Mouse (Mus musculus): ENCODE results near the gene Tmem51. TPM values are rescaled to one million over a fixed set of nuclear protein-coding genes. Genes with fewer than 3 reads are reported as not detected.
"Not testable (repeated sequence)": the region's sequence is repeated elsewhere in the genome, so short reads cannot be mapped to it uniquely, and the experiment has no call there.

Tmem51 gene
- total RNA-seq, 1 experiment from 2014 or later = 2.3 TPM

DNA sequence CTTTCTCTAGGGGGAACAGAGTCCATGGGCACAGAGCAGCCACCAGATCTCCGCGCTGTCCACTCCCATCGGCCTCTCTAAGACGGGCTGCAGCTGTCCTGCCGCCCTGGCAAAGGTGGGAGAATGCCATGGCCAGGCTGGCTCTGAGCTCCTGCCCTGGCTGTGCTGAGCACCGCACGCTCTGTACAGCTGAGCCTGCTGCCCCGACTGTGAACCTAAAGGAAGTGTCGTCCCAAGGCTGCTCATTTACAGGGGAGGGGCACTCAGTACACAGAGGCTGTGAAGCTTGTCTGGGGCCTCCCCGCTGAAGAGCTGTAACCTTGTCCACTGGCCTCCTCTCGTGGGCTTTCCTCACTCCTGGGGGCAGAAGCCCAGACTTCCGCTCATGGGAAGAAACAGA, 39.7 kb downstream of the Tmem51 start:
- ATAC-seq (ENCODE audit: extremely low read depth, insufficient number of reproducible peaks, low FRiP score, poor library complexity, severe bottlenecking) = no peak

DNA sequence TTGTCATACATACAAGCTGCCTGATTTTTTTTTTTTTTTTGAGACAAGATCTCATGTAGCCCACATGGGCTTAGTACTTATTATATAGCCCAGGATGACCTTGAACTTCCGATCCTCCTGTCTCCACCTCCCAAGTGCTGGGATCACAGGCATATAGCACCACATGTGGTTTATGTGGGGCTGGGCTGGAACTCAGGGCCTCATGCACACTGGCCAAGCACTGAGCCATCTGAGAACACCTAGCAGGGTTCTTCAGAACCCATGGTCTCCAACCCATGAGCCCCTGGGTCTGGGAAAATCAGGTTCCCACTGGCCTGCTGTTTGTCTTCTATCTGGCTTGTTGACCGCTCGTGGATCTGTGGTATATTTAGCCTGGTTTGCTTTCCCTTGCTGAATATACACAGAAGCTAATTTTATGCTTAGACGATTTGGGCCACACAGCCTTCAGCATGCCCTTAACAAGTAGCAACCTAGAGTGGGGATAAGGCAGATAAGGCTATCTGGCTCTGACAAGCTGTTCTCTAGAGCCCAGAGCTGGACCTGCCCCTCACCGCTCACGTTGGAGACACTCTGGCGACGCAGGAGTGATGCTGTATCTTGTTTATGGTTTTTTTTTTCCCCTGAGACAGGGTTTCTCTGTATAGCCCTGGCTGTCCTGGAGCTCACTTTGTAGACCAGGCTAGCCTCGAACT, 44.3 kb downstream of the Tmem51 start:
- ATAC-seq (ENCODE audit: extremely low read depth, insufficient number of reproducible peaks, low FRiP score, poor library complexity, severe bottlenecking) = no peak

DNA sequence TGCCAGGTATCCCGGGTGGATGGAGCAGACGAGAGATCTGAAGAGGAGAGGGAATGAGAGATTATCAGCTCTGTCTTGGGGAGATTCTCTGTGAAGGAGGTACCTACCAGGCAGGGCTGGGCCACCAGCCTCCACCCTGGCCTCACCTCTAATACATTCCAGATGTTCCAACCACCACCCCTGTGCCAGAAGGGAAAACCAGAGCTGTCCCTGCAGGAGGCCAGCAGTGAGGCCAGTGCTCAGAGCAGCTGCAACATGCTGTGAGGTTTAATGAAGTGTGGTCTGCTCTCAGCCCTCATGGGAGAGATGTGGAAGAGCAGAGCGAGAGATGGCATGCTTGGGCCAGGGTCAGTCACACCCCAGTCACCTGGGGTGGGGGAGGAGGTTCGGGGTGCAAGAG, 46.2 kb downstream of the Tmem51 start:
- no peak for ATAC-seq (ENCODE audit: extremely low read depth, insufficient number of reproducible peaks, low FRiP score, poor library complexity, severe bottlenecking)

DNA sequence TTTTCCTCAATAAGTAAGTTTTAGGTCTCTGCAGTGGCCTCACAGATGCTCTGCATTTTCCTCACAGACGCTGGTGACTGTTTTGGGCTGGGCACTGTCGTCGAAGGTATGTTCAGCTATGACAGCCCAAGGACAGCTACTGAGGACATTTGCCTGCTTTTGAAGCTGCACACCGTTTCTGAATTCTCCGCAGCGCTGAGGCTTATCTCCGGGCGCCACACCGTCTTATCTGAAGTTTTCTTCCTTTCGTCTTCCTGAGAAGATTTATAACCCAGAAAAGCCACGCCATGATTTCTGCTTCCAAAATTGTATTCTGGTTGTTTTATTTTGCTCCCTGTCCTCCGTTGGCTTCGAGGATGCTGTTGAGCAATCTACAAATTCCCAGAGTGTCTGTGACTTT, 55.6 kb downstream of the Tmem51 start:
- no peak for ATAC-seq (ENCODE audit: extremely low read depth, insufficient number of reproducible peaks, low FRiP score, poor library complexity, severe bottlenecking)

DNA sequence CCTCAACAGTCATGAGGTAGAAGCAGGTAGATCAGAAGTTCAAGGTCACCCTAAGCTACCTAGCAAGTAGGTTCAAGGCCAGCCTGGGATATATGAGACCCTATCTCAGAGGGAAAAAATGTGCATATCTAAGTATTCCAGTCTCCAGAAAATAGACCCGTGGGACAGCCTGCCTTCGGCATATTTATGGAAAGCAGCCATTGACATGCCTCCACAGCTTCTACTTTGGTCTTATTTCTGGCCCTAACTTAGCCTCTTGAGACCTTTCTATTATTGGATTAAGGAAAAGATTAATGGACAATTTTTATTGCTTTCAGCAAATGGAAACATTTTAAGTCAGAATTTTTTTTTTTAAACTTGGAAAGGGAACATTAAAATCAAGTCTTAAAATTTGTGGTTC, 57.1 kb downstream of the Tmem51 start:
- no peak for ATAC-seq (ENCODE audit: extremely low read depth, insufficient number of reproducible peaks, low FRiP score, poor library complexity, severe bottlenecking)

DNA sequence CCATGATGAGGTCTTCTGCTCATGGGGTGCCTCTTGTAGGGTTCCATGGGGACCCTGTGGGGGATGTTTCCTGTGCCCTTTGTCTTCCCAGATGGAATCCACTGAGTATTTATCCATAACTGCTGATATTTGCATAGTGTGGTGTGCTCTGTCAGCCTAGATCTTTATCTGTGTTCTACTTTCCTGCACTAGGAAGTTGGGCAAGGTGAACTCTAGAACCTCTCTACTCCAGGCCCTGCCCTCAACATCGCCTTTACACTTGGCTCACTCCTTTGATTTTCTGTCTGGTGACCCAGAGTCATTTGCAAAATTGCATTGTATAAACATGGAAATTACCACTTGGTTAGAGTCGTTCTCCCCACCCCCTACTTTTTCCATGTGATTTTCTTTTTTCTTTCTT, 59.6 kb downstream of the Tmem51 start:
- no peak for ATAC-seq (ENCODE audit: extremely low read depth, insufficient number of reproducible peaks, low FRiP score, poor library complexity, severe bottlenecking)

DNA sequence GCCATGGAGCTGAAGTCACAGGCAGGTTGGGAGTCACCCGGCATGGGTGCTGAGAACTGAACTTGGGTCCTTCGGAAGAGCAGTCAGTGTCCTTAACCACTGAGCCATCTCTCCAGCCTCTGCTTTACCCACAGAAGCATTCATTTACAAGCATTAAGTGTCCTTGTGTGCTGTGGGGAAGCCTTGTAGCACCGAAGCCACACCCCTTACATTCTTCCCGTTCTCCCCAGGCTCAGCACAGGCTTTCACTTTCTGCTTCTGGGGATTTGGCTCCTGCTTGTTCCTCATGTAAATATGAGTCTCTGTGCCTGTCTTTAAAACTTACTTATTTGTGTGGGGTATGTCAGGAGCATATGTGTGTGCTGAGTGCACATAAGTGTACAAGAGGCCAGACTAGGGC, 60.9 kb downstream of the Tmem51 start:
- no peak for ATAC-seq (ENCODE audit: extremely low read depth, insufficient number of reproducible peaks, low FRiP score, poor library complexity, severe bottlenecking)

DNA sequence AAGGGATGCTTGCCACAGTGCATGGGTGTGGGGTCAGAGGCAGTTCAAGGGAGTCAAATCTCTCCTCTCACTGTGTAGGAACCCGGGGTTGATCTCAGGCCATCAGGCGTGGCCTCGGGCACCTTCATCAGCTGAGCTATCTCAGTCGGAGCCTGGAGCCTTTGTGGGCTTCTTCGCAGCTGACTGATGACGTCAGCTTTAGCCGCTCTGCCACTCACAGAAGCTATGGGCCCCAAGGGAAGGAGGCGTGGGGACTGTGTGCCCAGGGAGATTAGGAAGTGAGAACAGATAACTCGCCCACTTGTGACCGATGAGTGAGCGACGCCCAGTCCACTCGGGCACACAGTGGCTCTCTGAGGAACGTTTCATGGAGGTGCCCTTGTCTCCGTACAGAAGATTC, 66.4 kb downstream of the Tmem51 start:
- ATAC-seq (ENCODE audit: extremely low read depth, insufficient number of reproducible peaks, low FRiP score, poor library complexity, severe bottlenecking) = no peak; the same call in 1 of the 2 replicates

DNA sequence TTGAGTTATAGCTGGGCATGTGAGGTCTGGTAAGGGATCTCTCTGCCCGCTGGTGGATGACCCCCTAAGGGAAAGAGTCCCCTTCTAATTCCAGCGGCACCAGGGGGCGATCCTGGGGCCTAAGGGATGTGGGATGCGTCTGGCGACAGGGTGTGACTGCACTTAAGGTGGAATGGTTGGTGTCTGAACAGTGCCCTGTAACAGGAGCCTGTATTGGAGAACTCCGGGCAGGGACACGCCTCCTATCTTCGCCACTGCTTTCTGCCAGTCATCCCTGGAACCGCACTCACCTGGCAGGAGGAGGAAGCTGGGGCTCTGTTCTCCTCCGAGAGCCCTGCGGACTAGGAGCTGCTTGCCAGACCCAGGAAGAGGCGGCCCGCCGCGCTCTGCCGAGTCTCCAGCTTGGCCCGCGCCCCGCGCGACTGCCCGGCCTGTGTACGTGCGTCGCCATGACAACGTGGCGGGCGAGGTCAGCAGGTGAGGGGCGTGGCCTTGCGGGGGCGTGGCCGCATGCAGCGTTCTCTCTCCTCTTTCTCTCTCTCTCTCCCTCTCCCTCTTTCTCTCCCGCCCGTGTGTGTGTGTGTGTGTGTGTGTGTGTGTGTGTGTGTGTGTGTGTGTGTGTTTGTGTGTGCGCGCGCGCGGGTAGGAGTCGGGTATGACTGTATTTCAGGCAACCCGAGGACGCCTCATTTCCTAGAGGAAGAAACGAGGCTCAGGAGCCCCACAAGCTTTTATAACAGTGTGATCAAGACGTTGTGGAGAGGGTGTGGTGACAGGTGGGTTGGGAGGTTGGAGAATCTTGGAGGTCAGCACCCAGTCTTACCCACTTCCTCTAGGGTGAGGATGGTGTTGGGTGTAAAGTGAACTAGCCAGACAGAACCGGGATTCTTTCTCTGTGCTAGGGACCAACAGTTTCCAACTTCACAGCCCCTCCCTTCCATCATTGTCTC, 69.2 kb downstream of the Tmem51 start, which contains the start of gene Fhad1:
Fhad1 (minus strand) TSS at position 424 of the 950 bp plus-strand sequence.
- peak; percentile 27; the same call in 1 of the 2 replicates for ATAC-seq (ENCODE audit: extremely low read depth, insufficient number of reproducible peaks, low FRiP score, poor library complexity, severe bottlenecking)

DNA sequence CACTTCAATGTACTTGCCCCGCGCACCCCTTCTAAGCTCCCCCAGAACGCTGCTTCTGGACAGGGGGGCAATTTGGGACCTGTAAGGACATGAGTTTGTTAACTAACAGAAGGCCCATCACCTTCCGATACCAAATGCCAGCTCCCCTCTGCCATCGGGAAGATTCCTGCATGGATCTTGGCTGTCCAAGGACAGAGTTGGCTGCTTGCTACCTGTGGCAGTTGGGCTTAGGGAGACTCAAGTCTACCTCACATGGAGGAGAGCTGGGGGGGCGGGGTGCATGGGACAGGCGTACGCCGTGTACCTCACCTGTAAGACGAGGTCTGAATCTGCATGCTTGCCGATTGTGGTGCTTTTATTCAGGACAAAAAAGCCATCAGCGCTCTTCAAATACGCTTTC, 72.9 kb downstream of the Tmem51 start:
- ATAC-seq (ENCODE audit: extremely low read depth, insufficient number of reproducible peaks, low FRiP score, poor library complexity, severe bottlenecking) = no peak

DNA sequence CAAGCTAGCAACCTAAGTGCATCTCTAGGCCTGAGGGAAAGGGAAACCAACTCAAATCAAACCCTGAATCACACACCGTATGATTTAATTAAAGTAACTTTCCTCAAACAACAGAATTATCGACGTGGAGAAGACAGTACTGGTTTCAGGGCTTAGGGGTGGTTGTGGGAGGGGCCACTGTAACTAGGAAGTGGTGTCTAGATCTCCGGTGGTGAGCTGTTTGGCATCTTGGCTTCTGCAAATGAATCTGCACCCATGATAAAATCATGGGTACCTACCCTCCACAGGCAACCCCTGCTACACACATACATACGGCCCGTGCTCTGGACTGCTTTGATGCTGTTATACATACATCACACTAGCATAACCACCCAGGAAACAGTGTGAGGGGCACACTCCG, 73.7 kb downstream of the Tmem51 start:
- ATAC-seq (ENCODE audit: extremely low read depth, insufficient number of reproducible peaks, low FRiP score, poor library complexity, severe bottlenecking) = no peak

DNA sequence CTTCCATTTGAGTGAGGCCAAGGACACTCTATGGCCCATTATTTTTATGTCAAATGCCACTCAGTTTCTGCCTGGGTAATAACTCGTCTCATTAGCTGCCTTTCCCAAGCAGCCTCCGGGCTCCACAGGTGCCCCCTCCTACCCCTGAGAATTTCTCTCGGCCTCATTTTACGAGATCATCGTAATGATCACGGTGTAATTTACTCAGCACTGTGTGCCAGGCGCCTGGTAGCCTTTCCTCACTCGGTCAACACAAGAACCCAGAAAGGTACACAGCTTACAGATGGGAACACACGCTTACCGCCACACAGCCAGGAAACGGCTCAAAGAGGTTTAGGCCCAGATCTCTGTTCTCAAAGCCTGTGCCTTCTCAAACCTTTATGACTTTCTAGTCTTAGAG, 75.9 kb downstream of the Tmem51 start:
- no peak for ATAC-seq (ENCODE audit: extremely low read depth, insufficient number of reproducible peaks, low FRiP score, poor library complexity, severe bottlenecking)

DNA sequence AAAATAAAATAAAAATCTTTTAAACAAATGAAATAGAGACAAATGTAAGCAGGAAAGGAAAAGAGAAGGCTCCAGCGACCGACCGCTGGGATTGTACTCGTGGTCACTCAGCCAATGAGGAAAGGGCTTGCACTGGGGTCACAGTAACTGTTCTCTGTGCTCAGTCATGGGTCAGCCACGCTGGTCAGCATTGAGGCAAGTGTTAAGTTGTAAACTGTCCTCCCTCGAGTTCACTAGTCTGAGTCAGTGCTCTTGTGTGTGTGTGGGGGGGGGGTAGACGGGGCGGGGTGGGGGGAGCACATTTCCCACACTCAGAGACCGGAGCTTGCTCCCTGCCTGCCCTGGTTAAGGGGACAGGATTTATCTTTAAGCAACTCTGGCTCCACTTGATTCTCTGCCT, 83.5 kb downstream of the Tmem51 start:
- ATAC-seq (ENCODE audit: extremely low read depth, insufficient number of reproducible peaks, low FRiP score, poor library complexity, severe bottlenecking) = no peak

DNA sequence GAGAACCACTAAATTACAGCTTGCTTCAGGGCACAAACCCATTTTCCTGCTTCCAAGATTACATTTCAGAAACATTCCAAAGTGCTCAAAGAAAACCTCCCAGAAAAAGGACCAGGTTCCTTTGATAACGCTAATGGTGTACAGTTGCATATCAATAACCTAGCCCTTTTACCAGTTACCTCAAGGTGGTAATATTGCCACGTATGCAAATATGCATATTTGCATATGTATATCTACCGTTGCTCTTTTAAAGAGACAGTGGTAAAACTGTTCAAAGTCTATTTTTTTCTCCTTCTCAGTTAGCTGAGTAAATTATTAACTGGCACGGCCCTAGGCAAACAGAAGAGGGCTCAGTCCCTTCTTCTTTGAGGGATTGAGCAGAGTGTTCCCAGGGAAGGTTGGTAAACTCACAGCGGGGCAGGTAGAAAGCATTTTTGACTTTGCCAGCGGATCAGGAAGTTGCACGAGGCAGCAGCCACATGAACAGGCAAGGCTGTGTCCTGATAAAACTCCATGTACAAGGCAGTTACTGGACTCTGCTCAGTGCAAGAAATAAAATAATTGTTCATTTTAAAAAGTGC, 84.5 kb downstream of the Tmem51 start:
- ATAC-seq (ENCODE audit: extremely low read depth, insufficient number of reproducible peaks, low FRiP score, poor library complexity, severe bottlenecking) = no peak

DNA sequence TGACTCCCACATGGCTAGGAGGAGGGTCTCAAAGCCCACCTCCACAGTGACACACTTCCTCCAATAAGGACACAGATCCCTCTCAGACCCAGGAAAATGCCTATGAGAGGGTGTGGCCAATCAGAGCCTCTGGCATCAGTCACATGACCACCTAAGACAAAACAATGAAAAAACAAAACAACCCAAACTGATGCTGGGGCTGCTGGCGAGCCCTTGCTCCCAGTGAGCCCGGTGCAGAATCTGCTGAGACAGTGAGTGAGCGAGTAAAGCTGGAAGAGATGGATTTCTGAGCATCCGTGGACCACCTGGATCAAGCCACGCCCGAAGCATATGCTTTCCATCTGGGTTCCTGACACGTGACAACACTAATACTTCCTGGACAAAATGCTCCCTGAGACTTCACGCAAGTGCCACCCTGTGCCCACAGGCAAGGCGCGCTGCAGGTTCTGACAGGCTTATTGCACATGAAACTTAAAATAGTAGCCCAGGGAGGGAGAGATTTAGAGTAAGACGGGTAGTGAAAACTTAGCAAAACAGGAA, 85.8 kb downstream of the Tmem51 start:
- ATAC-seq (ENCODE audit: extremely low read depth, insufficient number of reproducible peaks, low FRiP score, poor library complexity, severe bottlenecking) = no peak

DNA sequence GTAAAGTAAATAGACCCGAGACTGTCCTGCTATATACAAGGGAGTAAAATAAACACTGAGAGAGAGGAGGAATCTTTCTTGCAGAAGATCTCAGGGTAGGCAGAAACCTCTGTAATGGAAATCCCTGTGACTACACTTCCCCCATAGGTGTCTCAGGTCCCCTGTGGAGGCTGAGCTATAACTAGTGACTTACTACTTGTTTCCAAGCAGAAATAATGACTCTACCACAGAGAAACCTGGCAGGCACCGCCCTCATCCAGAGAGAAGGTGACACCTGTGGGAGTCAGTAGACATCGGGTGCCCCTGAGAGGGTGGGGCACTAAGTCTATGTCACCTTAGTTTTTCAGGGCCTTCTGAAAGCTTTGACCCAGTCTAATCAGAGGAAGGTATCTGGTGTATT, 87.2 kb downstream of the Tmem51 start:
- ATAC-seq (ENCODE audit: extremely low read depth, insufficient number of reproducible peaks, low FRiP score, poor library complexity, severe bottlenecking) = no peak

DNA sequence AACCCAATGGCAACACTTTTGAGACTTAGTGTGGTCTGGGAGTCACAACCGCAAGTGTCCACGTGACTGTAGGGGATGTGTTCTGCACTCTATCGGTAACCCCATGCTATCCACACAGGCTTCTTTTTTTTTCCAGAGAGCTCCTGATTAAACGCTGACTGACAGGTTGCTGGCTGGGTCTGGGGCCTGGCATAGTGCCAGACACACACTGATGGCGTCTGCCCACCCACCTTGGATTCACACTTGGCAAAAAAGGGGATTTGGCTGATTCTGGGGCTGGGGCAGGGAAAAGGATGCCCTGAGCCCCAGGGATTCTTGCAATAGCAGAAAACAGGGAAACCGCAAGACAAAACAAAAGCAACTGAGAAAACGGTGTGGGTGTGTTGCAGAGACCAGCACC, 88.0 kb downstream of the Tmem51 start:
- ATAC-seq (ENCODE audit: extremely low read depth, insufficient number of reproducible peaks, low FRiP score, poor library complexity, severe bottlenecking) = no peak

DNA sequence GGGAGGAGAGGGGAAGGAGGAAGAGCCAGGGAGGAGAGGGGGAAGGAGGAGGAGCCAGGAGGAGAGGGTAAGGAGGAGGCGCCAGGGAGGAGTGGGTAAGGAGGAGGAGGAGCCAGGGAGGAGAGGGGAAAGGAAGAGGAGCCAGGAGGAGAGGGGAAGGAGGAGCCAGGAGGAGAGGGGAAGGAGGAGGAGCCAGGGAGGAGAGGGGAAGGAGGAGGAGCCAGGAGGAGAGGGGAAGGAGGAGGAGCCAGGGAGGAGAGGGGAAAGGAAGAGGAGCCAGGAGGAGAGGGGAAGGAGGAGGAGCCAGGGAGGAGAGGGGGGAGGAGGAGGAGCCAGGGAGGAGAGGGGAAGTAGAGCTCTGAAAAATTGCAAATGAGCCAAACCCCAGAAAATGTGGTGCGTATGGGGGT, 90.0 kb downstream of the Tmem51 start:
- not testable (repeated sequence) for ATAC-seq (ENCODE audit: extremely low read depth, insufficient number of reproducible peaks, low FRiP score, poor library complexity, severe bottlenecking)

DNA sequence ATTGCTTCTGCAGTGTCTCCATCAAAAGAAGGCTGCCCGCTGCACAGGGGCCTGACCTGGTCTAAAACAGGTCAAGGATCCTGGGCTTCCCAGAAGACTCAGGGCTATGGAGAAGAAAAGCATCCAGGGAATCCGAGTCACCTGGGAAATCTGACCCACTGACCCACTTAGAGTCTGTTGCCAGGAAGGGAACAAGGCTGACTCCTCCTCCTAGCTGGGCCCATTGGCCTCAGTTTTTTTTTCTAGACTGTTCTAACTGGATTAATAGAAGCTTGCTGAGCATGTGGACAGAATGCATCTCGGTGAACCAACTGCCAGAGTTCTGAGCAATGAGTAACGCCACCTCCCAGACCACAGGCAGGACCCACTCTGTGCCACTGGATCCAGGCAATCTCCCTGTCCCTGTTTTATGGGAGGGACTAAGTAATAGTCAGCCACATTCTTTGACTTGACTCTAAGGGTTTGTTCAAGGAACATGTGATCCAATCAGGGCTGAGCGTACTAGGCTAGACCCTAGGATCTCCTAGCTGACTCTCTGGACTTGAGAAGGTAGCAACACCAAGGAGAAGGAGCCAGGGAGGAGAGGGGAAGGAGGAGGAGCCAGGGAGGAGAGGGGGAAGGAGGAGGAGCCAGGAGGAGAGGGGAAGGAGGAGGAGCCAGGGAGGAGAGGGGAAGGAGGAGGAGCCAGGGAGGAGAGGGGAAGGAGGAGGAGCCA, 90.6 kb downstream of the Tmem51 start:
- no peak for ATAC-seq (ENCODE audit: extremely low read depth, insufficient number of reproducible peaks, low FRiP score, poor library complexity, severe bottlenecking)

All from neutrophil, adult 5-6 weeks (primary cell).